Mouse (Mus musculus): ENCODE data around the gene Ncs1.

DNA sequence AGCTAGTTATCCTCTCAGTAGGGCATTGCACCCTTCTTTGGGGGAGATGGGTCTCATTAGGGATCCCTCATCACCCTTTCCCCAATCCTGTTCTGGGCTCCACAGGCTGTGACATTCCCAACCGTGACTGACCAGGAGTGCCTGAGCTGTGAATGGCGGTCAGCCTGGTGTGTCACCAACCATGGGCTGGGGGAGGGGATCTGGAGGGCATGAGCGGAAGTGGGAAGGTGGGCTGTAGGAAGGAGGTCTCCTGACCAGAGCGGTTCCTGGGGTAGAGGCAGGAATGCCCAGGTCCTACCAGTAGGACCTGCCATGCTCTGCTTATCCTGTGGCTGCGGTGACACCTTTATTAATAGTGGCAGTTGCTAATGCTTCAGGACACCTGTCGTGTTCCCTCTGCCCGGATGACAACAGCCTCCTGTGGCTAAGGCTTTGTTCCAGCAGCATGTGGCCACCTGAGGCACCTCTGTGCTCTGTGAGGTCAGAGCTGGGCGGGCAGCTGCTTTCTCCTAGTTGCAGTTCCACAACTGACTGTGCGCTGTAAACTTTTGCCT lies 13.8 kb downstream of the Ncs1 start:
- no peak for TF ChIP-seq CEBPB (IDR thresholded peaks at IDR 0.05; ENCODE audit: low read depth)
- TF ChIP-seq MAX (IDR thresholded peaks at IDR 0.05), result no peak
- no peak for TF ChIP-seq CTCF (IDR thresholded peaks at IDR 0.05; ENCODE audit: control insufficient read depth, insufficient read depth, insufficient read length)
- peak; percentile 8 for TF ChIP-seq MYOD1 (IDR thresholded peaks at IDR 0.05; ENCODE audit: control insufficient read depth, insufficient read length, low read depth)
- no peak for TF ChIP-seq FOSL1 (IDR thresholded peaks at IDR 0.05; ENCODE audit: insufficient read depth, low read length, poor library complexity, severe bottlenecking)

Measured in C2C12 (cell line).